Mouse (Mus musculus): ENCODE data around the gene Mgat5.

GRCm38 (mm10) chr1:127387661-127388060 is 182.8 kb downstream of the Mgat5 start:
- no peak for TF ChIP-seq POLR2A (IDR thresholded peaks at IDR 0.05; ENCODE audit: insufficient read length, low read depth)
- no peak for TF ChIP-seq E2F4 (IDR thresholded peaks at IDR 0.05; ENCODE audit: insufficient read depth)
- no peak for TF ChIP-seq CEBPB (IDR thresholded peaks at IDR 0.05; ENCODE audit: insufficient read depth, poor library complexity, severe bottlenecking)
- TF ChIP-seq MAX (IDR thresholded peaks at IDR 0.05; ENCODE audit: low read depth): no peak
- no peak for TF ChIP-seq TCF3 (IDR thresholded peaks at IDR 0.05; ENCODE audit: insufficient read length, low read depth)
- no peak for TF ChIP-seq USF1 (IDR thresholded peaks at IDR 0.05; ENCODE audit: low read depth)
- no peak for TF ChIP-seq TCF12 (IDR thresholded peaks at IDR 0.05; ENCODE audit: insufficient read depth, poor library complexity, severe bottlenecking)
- no peak for TF ChIP-seq POLR2AphosphoS2 (IDR thresholded peaks at IDR 0.05; ENCODE audit: insufficient read length, low read depth)
- no peak for TF ChIP-seq REST (IDR thresholded peaks at IDR 0.05; ENCODE audit: insufficient read depth, insufficient read length)
- TF ChIP-seq SRF (IDR thresholded peaks at IDR 0.05; ENCODE audit: control insufficient read depth, insufficient read length, low read depth): no peak
